Mouse (Mus musculus) kidney, adult 2 months (tissue): ENCODE results near the gene Zfand6. TPM values are rescaled to one million over a fixed set of nuclear protein-coding genes. Genes with fewer than 3 reads are reported as not detected.

Source experiments
- DNase-seq: peaks from one replicate; pipeline ENCODE4 v3.0.0; 2021
- H3K27ac ChIP-seq: fragments of 200-500 bp; 2 replicates; pipeline ENCODE4 v1.5.1; 2012; ENCODE audit warnings: low read depth, low read length, control low read depth, inconsistent platforms; ENCODE audit not compliant: insufficient read depth
- H3K27me3 ChIP-seq: fragments of 200-500 bp; replicated peaks from 2 replicates; pipeline ENCODE4 v1.6.1; 2012; ENCODE audit warnings: mild to moderate bottlenecking, moderate library complexity, low read length, inconsistent platforms; ENCODE audit not compliant: control insufficient read depth, insufficient read depth
- H3K36me3 ChIP-seq: fragments of 200-500 bp; 2 replicates; pipeline ENCODE4 v1.6.1; 2012; ENCODE audit warnings: mild to moderate bottlenecking, moderate library complexity, low read length, inconsistent platforms; ENCODE audit not compliant: control insufficient read depth, insufficient read depth
- H3K4me1 ChIP-seq: fragments of 200-500 bp; 2 replicates; pipeline ENCODE4 v1.6.1; 2011; ENCODE audit warnings: low read length; ENCODE audit not compliant: control insufficient read depth, insufficient read depth
- H3K4me3 ChIP-seq: fragments of 200-500 bp; 2 replicates; pipeline ENCODE4 v1.5.1; 2011; ENCODE audit warnings: mild to moderate bottlenecking, low read depth, low read length, control low read depth; ENCODE audit not compliant: insufficient read depth
- CTCF ChIP-seq: fragments of 200-500 bp; conservative IDR thresholded peaks from 2 replicates; pipeline ENCODE4 v1.5.1; 2011; ENCODE audit warnings: low read depth, mild to moderate bottlenecking, control low read depth, low read length, moderate library complexity, mixed read lengths; ENCODE audit not compliant: insufficient read depth, insufficient read length
- POLR2A ChIP-seq: fragments of 200-500 bp; IDR thresholded peaks from one replicate; pipeline ENCODE4 v1.6.1; 2011; ENCODE audit warnings: low read depth, low read length, control low read depth
- WGBS: fragments of 180-500 bp; shearing (Covaris S2); methylation state at CpG from one replicate; pipeline ENCODE4 v1.1.7; 2018; 5-methylcytosine and 5-hydroxymethylcytosine counted together
- polyA plus RNA-seq: library from polyadenylated mRNA; depleted of rRNA; stranded (reverse); fragments of >200 nt; gene quantifications from 2 replicates; pipeline ENCODE4 v1.2.3, GENCODE M21; 2012

The Zfand6 gene
- polyA plus RNA-seq, 1 experiment, result 62.5 TPM

GRCm38 (mm10) chr7:84680931-84681330 is 8.8 kb downstream of the Zfand6 start:
- TF ChIP-seq CTCF (no peak), POLR2A (no peak)
- Histone ChIP-seq H3K4me3 (no peak overlapping the region), H3K27me3 (no peaks in the 10 kb centered on the region), H3K4me1 (peaks cover 5% of the 10 kb centered on the region; the same call in 1 of the 2 replicates), H3K27ac (no peak overlapping the region), H3K36me3 (no peaks in the 10 kb centered on the region)
- DNase-seq, result no peak

GRCm38 (mm10) chr7:84680092-84680491 is 9.7 kb downstream of the Zfand6 start:
- H3K36me3 ChIP-seq, result no peaks in the 10 kb centered on the region
- DNase-seq, result no peak
- peaks cover 5% of the 10 kb centered on the region; the same call in 1 of the 2 replicates for H3K4me1 ChIP-seq
- TF ChIP-seq CTCF (no peak), POLR2A (no peak)
- H3K27me3 ChIP-seq, result no peaks in the 10 kb centered on the region
- WGBS, result 28% methylated on average over 2 of the region's 2 CpGs
- H3K27ac ChIP-seq, result 0 out of 2 replicates have a peak overlapping the region, but pooled peaks have one; percentile 26
- H3K4me3 ChIP-seq, result peak overlapping the region; percentile 9; the same call in 1 of the 2 replicates

- no peak for TF ChIP-seq CTCF
- TF ChIP-seq POLR2A, result no peak
Observed at GRCm38 (mm10) chr7:84679264-84679663, 10.5 kb downstream of the Zfand6 start.

GRCm38 (mm10) chr7:84673103-84673502 is 16.7 kb downstream of the Zfand6 start:
- Histone ChIP-seq H3K4me3 (no peak overlapping the region), H3K36me3 (no peaks in the 10 kb centered on the region), H3K27ac (no peak overlapping the region), H3K27me3 (no peaks in the 10 kb centered on the region), H3K4me1 (peaks cover 9% of the 10 kb centered on the region; the same call in 1 of the 2 replicates)
- no peak for DNase-seq
- WGBS, result 68% methylated on average over 1 of the region's 1 CpGs
- TF ChIP-seq CTCF, result no peak
- TF ChIP-seq POLR2A, result no peak

More at GRCm38 (mm10) chr7:84679264-84679663, 10.5 kb downstream of the Zfand6 start:
- no peaks in the 10 kb centered on the region for H3K27me3 ChIP-seq
- peaks cover 5% of the 10 kb centered on the region; the same call in 1 of the 2 replicates for H3K4me1 ChIP-seq
- no peaks in the 10 kb centered on the region for H3K36me3 ChIP-seq
- WGBS, result under 1% methylated on average over 4 of the region's 4 CpGs
- H3K4me3 ChIP-seq, result peak overlapping the region; percentile 39; the same call in 1 of the 2 replicates
- DNase-seq, result peak; percentile 93
- H3K27ac ChIP-seq, result no peak overlapping the region

- Histone ChIP-seq H3K27me3 (no peaks in the 10 kb centered on the region), H3K4me1 (peaks cover 19% of the 10 kb centered on the region; the same call in 1 of the 2 replicates), H3K4me3 (no peak overlapping the region), H3K36me3 (no peaks in the 10 kb centered on the region), H3K27ac (peak overlapping the region; percentile 45)
- TF ChIP-seq POLR2A (no peak), CTCF (no peak)
- DNase-seq, result peak; percentile 33
- 29% methylated on average over 1 of the region's 1 CpGs for WGBS
Observed at GRCm38 (mm10) chr7:84669554-84670152, 20.1 kb downstream of the Zfand6 start.

- TF ChIP-seq POLR2A (no peak), CTCF (no peak)
- WGBS, result 66% methylated on average over 5 of the region's 5 CpGs
- Histone ChIP-seq H3K27ac (no peak overlapping the region), H3K27me3 (no peaks in the 10 kb centered on the region), H3K4me1 (peaks cover 15% of the 10 kb centered on the region; the same call in 1 of the 2 replicates), H3K4me3 (no peak overlapping the region), H3K36me3 (no peaks in the 10 kb centered on the region)
- no peak for DNase-seq
Observed at GRCm38 (mm10) chr7:84667946-84668345, 21.8 kb downstream of the Zfand6 start.

- TF ChIP-seq POLR2A (no peak), CTCF (no peak)
- DNase-seq, result no peak
- WGBS, result 63% methylated on average over 2 of the region's 2 CpGs
- Histone ChIP-seq H3K27ac (no peak overlapping the region), H3K4me1 (peaks cover 4% of the 10 kb centered on the region; the same call in 1 of the 2 replicates), H3K4me3 (no peak overlapping the region), H3K36me3 (no peaks in the 10 kb centered on the region), H3K27me3 (no peaks in the 10 kb centered on the region)
Observed at GRCm38 (mm10) chr7:84652740-84653139, 37.0 kb downstream of the Zfand6 start.
